Comparison of ENCODE assay signal across 8 mouse cellular contexts in the genomic region with DNA sequence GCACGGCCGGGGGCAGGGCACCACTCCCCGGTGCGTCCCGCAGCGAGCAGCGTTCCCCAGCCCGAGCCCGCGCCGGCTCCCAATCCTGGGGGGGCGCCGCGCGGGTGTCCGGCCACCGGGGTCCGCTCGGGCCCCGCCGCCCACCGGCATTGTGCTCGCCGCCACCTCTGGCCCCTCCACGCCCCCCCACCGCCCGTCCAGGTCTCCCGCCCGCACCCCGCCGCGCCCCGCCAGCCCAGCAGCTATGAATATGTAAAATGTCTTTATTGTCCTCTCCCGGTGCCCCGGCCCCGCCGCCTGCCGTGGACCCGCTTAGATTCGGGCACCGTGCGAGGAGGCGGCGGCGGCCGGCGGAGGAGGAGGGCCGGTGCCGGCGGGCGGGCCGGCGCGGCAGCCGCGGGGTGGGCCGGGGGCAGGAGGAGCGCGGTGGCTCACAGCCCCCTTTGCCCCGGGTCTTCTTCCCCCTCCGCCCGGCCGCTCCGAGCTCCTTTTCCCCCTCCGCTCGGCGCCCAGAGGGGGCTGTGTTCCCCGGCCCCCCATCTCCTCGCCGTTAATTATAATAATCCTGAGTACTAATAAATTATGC. TPM values are rescaled to one million over a fixed set of nuclear protein-coding genes. Genes with fewer than 3 reads are reported as not detected.
DNase-seq lines count a peak whose midpoint lies in the region; ATAC-seq lines count a peak whose summit lies in the region.

No protein-coding gene starts in this region.

- H3K9ac ChIP-seq in hindbrain, embryonic 12.5 days, result peak overlapping the region; percentile 99
- H3K9ac ChIP-seq in liver, embryonic 13.5 days, result peak overlapping the region; percentile 98
- peak overlapping the region; percentile 99 for H3K9ac ChIP-seq in neural tube, embryonic 13.5 days

- ATAC-seq in hindbrain, embryonic 12.5 days (ENCODE audit: low FRiP score), result peak; percentile 64
- ATAC-seq in liver, embryonic 13.5 days (ENCODE audit: low read depth), result peak; percentile 30
- peak; percentile 45 for ATAC-seq in neural tube, embryonic 13.5 days (ENCODE audit: low read depth)

- H3K27ac ChIP-seq in hindbrain, embryonic 12.5 days, result peak overlapping the region; percentile 96
- peak overlapping the region; percentile 88 for H3K27ac ChIP-seq in liver, embryonic 13.5 days
- peak overlapping the region; percentile 97 for H3K27ac ChIP-seq in neural tube, embryonic 13.5 days (replicated peaks)

- no peaks in the 10 kb centered on the region for H3K27me3 ChIP-seq in hindbrain, embryonic 12.5 days
- no peaks in the 10 kb centered on the region for H3K27me3 ChIP-seq in liver, embryonic 13.5 days
- H3K27me3 ChIP-seq in neural tube, embryonic 13.5 days, result no peaks in the 10 kb centered on the region

- H3K9me3 ChIP-seq in hindbrain, embryonic 12.5 days (replicated peaks), result no peaks in the 10 kb centered on the region
- no peaks in the 10 kb centered on the region for H3K9me3 ChIP-seq in liver, embryonic 13.5 days (replicated peaks)
- no peaks in the 10 kb centered on the region for H3K9me3 ChIP-seq in neural tube, embryonic 13.5 days

- no peaks in the 10 kb centered on the region for H3K36me3 ChIP-seq in hindbrain, embryonic 12.5 days
- H3K36me3 ChIP-seq in liver, embryonic 13.5 days, result no peaks in the 10 kb centered on the region
- H3K36me3 ChIP-seq in neural tube, embryonic 13.5 days, result no peaks in the 10 kb centered on the region

- peak; percentile 59 for DNase-seq in gastrocnemius, postnatal 10 days
- no peak for DNase-seq in gastrocnemius, adult 18-20 months (ENCODE audit: low spot score)
- peak; percentile 13 for DNase-seq in urinary bladder, postnatal 10 days (ENCODE audit: low spot score)
- no peak for DNase-seq in urinary bladder, postnatal 25 days (ENCODE audit: low spot score)
- DNase-seq in liver, embryonic 13.5 days, result no peak
- no peak for DNase-seq in B cell, adult 2 months

- 2% methylated on average over 65 of the region's 70 CpGs for WGBS in hindbrain, embryonic 12.5 days
- under 1% methylated on average over 46 of the region's 70 CpGs for WGBS in liver, embryonic 13.5 days (ENCODE audit: insufficient replicate concordance)
- WGBS in neural tube, embryonic 13.5 days, result under 1% methylated on average over 49 of the region's 70 CpGs

- H3K4me2 ChIP-seq in hindbrain, embryonic 12.5 days (replicated peaks), result peak overlapping the region; percentile 86
- peak overlapping the region; percentile 99 for H3K4me2 ChIP-seq in liver, embryonic 13.5 days
- peak overlapping the region; percentile 92 for H3K4me2 ChIP-seq in neural tube, embryonic 13.5 days

- peaks cover 8% of the 10 kb centered on the region for H3K4me1 ChIP-seq in hindbrain, embryonic 12.5 days
- H3K4me1 ChIP-seq in liver, embryonic 13.5 days (replicated peaks), result peaks cover 40% of the 10 kb centered on the region
- H3K4me1 ChIP-seq in neural tube, embryonic 13.5 days (replicated peaks), result peaks cover 33% of the 10 kb centered on the region

- H3K4me3 ChIP-seq in hindbrain, embryonic 12.5 days, result peak overlapping the region; percentile 98
- H3K4me3 ChIP-seq in liver, embryonic 13.5 days (replicated peaks), result peak overlapping the region; percentile 99
- H3K4me3 ChIP-seq in neural tube, embryonic 13.5 days, result peak overlapping the region; percentile 98

RNA-seq across cellular contexts. Expression of gene Pou2f1, which starts 0.5 kb away (rescaled TPM):
- total RNA-seq in gastrocnemius, postnatal 10 days (2021), result 10 to 100 TPM in 1 of 2 experiments, 1 to 10 TPM in 1; 9.6 to 11.4 TPM
- total RNA-seq in gastrocnemius, adult 18-20 months (2021), result 1 to 10 TPM; 7.7 to 8.3 TPM
- 18.9 and 21.0 TPM in 2 replicates for polyA plus RNA-seq in hindbrain, embryonic 12.5 days (2016; fragmentation: Nextera tagmentation; extraction: Ambion mirVana)
- polyA plus RNA-seq in liver, embryonic 13.5 days (2015; fragmentation: Nextera tagmentation; extraction: Ambion mirVana), result 4.3 and 5.5 TPM in 2 replicates
- 15.5 and 18.1 TPM in 2 replicates for polyA plus RNA-seq in neural tube, embryonic 13.5 days (2015; fragmentation: Nextera tagmentation; extraction: Ambion mirVana)

Comparison
In these comparisons a context has a peak if more than half of its experiments do, and no peak if none do; other contexts are left out.
1. DNase-seq: peak in gastrocnemius, postnatal 10 days (single experiment) and urinary bladder, postnatal 10 days (single experiment); none in gastrocnemius, adult 18-20 months (single experiment), urinary bladder, postnatal 25 days (single experiment), liver, embryonic 13.5 days (single experiment) and B cell, adult 2 months (0 of 2).
2. Peak in every context shown above with its lines, with median percentiles within 50 percentile points of each other: ATAC-seq, H3K27ac ChIP-seq, H3K4me2 ChIP-seq, H3K4me3 ChIP-seq and H3K9ac ChIP-seq.